Mouse (Mus musculus): ENCODE measurements at regions not wholly inside any gene's neighbourhood (a gene's known extent, or its start where the extent isn't known, plus 50 kb on each side); places are given as distances from the start of the nearest gene placed in this dataset.

DNA sequence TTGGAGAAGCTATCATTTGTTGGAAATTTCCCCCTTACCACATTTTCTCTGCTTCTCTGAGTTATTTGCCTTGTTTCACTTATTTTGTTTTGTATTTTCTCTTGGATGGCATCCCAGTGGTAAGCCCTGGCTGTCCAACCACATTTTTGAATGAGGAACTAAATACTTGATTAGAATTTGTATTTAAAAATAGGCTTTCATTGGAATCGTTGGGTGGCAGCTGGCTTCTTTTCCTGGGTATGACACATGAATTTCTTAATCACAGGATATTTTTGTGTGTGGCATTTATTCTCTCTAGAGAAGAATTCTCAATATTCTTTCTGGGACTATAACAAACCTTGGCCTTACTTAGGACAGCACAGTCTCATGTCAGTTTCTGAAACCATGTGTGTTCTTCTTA lies 286.5 kb downstream of the Gm11146 start:
- no peak for DNase-seq (ENCODE audit: low spot score)

- no peak for DNase-seq (ENCODE audit: low spot score)
Observed at GRCm38 (mm10) chr16:77313195-77313594, 288.7 kb downstream of the Gm11146 start.

- DNase-seq (ENCODE audit: low spot score): no peak
Observed at GRCm38 (mm10) chr16:77301270-77302171, 288.0 kb downstream of the Usp25 start.

DNA sequence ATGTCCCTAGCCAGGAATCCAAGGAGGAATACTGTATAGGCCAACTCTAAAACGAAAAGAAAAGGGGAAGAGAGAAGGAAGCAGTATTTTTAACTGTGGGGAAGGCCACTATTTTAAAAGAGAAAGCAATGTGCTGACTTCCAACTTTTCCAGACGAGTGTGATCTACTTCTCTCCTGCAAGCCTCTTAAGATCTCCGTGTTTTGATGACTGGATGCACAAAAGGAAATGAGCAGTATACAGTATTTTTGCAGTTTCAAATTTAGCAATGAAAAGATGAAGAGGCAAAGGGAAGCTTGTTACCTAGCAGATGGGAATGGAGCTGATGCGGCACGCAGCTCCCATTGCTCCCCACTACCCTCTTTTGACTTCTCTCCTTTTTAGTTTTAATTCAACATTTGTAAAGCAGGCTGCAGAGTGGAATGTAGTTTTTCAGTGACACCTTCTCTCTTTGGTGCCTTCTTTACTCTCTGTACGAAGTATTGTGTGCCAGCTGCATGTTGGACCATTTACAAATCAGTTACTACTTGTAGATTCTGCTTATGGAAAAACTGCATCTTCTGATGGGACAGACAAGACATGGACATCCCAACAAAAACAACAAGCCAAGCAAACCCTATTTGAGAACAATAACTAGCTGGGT lies 287.2 kb downstream of the Usp25 start:
- no peak for DNase-seq (ENCODE audit: low spot score)

- no peak for DNase-seq (ENCODE audit: low spot score)
Observed at GRCm38 (mm10) chr16:77295574-77296355, 282.3 kb downstream of the Usp25 start.

DNA sequence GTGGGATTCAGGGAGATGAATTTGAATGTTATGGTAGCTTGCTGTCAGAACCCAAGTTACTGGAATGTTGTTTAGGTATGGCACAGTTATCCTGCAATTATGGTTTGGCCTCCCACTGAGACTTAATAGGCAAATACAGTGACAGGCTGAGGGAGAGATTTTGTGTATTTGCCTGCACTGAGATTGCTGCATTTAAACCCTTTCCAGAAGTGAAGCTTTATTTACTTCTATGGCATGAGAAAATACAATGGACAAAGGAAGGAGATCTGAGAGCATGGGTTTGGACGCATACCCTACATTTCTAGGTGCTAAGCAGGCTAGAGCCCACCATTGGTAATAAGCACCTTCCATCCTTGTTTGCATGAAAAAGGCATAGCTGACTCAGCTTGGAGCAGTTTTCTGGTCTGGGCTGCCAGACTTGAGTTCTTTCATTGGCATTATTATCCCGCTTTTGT lies 278.8 kb downstream of the Usp25 start:
- no peak for DNase-seq (ENCODE audit: low spot score)

GRCm38 (mm10) chr16:77291723-77292316 lies 278.3 kb downstream of the Usp25 start:
- DNase-seq (ENCODE audit: low spot score): no peak

DNA sequence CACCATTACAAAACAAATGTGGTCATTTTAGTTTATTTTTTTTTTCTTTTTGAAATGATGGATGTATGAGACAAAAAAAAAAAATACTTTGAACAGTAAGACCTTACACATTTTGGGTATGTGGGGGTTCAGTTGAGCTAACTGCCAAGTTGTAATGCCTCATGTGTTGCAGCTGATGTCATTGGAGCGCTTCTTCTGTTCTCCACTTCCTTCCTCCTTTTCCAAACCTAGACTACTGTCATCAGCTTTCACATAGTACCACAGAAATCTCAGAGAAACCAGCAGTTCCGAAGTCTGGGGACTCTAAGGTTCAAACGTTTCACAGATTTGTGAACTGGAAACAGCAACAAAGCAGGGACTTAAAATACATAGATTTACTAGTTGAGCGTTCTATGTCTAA lies 270.7 kb downstream of the Usp25 start:
- no peak for DNase-seq (ENCODE audit: low spot score)

DNA sequence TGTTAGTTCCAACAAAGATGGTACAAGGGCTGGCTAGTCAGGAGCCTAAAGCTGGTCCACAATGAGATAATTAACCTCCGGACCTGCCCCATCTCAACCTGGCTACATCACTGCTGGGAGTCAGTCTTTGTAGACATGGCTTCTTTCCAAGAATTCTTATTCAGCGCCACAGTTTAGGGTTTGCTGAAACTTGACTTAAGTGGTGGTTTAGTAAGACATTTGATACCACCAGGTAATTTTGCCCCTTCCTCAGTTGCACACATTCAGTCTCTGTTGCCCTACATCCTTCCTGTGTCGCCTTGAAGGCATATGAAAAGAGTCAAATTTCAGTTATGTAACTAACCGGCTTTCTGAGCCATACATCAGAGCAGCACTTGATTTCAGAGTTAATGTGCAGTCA lies 266.4 kb downstream of the Usp25 start:
- no peak for DNase-seq (ENCODE audit: low spot score)

DNA sequence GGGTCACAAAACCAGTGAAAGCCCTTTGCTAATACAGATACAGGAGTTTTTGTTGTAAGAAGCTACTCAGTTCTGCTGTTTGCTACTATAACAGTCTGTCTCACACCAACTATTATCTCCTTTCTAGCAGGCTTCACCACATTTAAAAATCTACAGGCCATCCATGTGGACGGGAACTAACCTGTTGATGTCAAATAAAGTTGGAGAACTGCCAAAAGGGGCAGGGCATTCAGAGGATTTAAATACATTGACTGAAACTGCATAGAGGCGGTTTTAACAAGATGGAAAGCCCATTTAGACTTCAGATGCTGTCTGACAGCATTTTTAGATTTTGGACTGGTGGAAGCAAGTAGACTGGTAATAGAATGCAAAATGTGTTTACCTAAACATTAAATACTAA lies 266.0 kb downstream of the Usp25 start:
- DNase-seq (ENCODE audit: low spot score): no peak

- DNase-seq (ENCODE audit: low spot score): no peak
Observed at GRCm38 (mm10) chr16:77273306-77273705, 259.8 kb downstream of the Usp25 start.

- no peak for DNase-seq (ENCODE audit: low spot score)
Observed at GRCm38 (mm10) chr16:77268926-77269325, 255.4 kb downstream of the Usp25 start.

- DNase-seq (ENCODE audit: low spot score): no peak
Observed at GRCm38 (mm10) chr16:77267679-77268078, 254.2 kb downstream of the Usp25 start.

DNA sequence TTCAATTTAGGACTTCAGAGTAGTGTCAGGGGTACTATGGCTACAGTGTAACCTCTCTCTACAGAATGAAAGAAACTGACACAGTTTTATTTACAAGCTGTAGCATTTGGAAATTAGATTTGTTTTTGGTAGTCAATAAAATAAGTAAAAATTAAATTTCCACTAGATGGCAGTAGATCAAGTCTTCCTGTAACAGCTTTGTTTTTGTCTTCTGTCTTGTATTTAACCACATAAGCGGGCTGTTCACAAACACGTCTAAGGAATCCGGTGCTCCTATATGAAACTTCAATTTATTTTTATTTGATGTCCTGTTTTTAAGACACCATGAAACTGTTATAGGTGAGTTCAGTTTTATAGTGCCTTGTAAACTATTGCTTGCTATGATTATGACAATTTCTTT lies 238.8 kb downstream of the Usp25 start:
- no peak for DNase-seq (ENCODE audit: low spot score)

DNA sequence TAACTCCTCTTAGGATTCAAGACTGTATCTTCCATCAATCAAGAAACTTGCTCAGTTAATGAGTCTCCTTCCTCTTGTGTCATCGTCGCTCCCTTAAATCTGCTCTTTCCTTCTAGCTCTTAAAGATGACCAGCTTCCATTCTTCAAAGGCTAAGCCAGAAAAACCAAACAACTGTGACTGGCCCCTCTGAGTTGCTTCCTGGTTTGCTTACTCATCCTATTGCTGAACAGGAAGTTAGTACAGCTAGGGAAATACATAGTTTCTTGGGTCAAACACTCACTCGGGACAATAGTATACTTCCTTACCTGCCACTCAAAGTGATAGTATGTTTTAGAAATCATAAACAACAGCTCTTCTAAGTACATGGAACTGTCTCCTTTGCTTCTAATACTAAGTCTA lies 237.9 kb downstream of the Usp25 start:
- no peak for DNase-seq (ENCODE audit: low spot score)

GRCm38 (mm10) chr16:77240876-77241275 lies 227.4 kb downstream of the Usp25 start:
- DNase-seq (ENCODE audit: low spot score): no peak

GRCm38 (mm10) chr16:77239176-77239790 lies 225.8 kb downstream of the Usp25 start:
- no peak for DNase-seq (ENCODE audit: low spot score)

GRCm38 (mm10) chr16:77238358-77239175 lies 225.1 kb downstream of the Usp25 start:
- peak; percentile 20 for DNase-seq (ENCODE audit: low spot score)

DNA sequence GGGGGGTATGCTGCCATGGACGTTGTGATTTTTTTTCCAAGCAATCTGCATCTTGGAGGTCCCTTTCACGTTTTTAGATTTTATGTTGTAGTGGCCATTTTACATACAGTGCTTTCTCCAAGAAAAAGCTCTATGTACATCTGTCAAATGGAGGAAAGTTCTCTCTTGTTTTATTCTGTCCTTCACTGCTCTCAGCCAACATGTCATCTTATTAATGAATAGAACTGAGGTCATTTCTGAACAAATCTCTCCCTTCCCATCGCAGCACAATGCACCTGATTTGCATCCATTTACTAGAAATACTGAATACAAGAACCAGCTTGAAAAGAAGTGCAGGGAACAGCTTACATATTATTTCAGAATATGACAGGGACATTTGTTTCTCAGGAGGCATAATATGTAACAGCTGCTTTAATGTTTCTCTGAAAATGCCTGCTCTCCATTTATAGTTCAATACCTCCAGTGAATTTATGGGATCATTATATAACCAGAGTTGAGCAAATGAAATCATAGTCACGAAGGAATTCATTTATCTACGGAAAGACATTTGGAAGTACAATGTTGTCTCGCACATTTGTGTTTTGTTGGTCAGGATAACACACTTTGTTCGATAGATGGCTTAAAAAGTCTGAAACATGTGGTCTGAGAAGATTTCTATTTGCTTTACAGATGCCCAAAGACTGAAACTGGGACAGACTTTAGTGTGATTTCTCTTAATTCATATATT lies 224.3 kb downstream of the Usp25 start:
- no peak for DNase-seq (ENCODE audit: low spot score)

DNA sequence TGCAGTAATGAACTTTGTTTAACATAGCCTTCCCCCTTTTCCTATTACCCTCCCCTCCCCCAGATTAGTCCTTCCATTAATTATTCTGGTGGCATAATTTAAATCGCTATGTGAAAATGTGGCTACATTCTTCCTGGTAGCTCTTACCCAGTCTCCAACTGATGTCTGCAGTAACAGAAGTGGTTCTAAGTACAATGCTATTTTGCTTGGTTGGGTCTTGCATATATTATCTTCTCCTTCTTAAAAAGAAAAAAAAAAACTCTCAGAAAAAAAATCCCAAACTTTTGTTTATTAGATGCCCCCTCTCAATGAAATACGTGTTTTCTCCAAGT lies 223.7 kb downstream of the Usp25 start:
- no peak for DNase-seq (ENCODE audit: low spot score)
